In genomic region chr7:80298754-80299153, GRCm38 (mm10) we compare ENCODE assay signal across 30 mouse cellular contexts. TPM values are rescaled to one million over a fixed set of nuclear protein-coding genes. Genes with fewer than 3 reads are reported as not detected.
DNase-seq lines count a peak whose midpoint lies in the region; ATAC-seq and TF ChIP-seq lines count a peak whose summit lies in the region.
"Had no signal": no experiment of that assay in that cellular context is flagged by ENCODE, and none has a peak within 500 bp of the region (broad histone marks: within the 10 kb centered on the region; RNA-seq: fewer than 3 reads in every experiment).

No protein-coding gene starts in this region.

- TF ChIP-seq CTCF in CH12.LX (conservative IDR thresholded peaks at IDR 0.05 in 1 of 2, IDR thresholded peaks at IDR 0.05 in 1 of 2; ENCODE audit: low read depth in 2 of 2, low read length in 2 of 2), result no peak
- no peak for TF ChIP-seq CTCF in gastrocnemius, adult 2 months (IDR thresholded peaks at IDR 0.05)

- in situ Hi-C loops in CH12.LX (cut with MboI; ENCODE audit: low pct_ligation_motif_present, low pct_unique_long_range_greater_than_20kb, low sequenced_read_pairs), result no loop called here

- dilution Hi-C loops in CH12.LX (cut with MboI; ENCODE audit: extremely low pct_ligation_motif_present, extremely low pct_unique_long_range_greater_than_20kb, low sequenced_read_pairs), result no loop called here

- H3K79me2 ChIP-seq in CH12.LX (replicated peaks; ENCODE audit: control insufficient read depth, extremely low read depth, insufficient read depth, poor library complexity, severe bottlenecking), result peaks cover 82% of the 10 kb centered on the region

- peaks cover 5% of the 10 kb centered on the region for H3K4me1 ChIP-seq in midbrain, embryonic 11.5 days (ENCODE audit: control insufficient read depth, insufficient read depth, low read length)
- peaks cover 4% of the 10 kb centered on the region for H3K4me1 ChIP-seq in midbrain, embryonic 14.5 days (ENCODE audit: control insufficient read depth, insufficient read depth, low read length)
- peaks cover 14 to 46% of the 10 kb centered on the region in 2 experiments for H3K4me1 ChIP-seq in CH12.LX (ENCODE audit: control insufficient read depth in 1 of 2, insufficient read depth in 2 of 2)

- no peak overlapping the region for H3K4me3 ChIP-seq in midbrain, embryonic 11.5 days (ENCODE audit: low read depth, low read length)
- no peak overlapping the region for H3K4me3 ChIP-seq in midbrain, embryonic 14.5 days (replicated peaks; ENCODE audit: low read depth, low read length)
- H3K4me3 ChIP-seq in CH12.LX (replicated peaks in 1 of 3; ENCODE audit: low read depth in 2 of 3, low read length in 2 of 3, poor library complexity in 1 of 3), result no peak overlapping the region
- H3K4me3 ChIP-seq in gastrocnemius, adult 2 months, result no peak overlapping the region
- H3K4me3 ChIP-seq: embryonic facial prominence, embryonic 13.5 days; heart, embryonic 10.5 days; heart, embryonic 15.5 days; intestine, embryonic 15.5 days; limb, embryonic 10.5 days; limb, embryonic 15.5 days; midbrain, embryonic 12.5 days had no signal

- intact Hi-C loops in gastrocnemius, adult 2 months (cut with DNase I), result no loop called here

- H3K27me3 ChIP-seq in midbrain, embryonic 11.5 days (ENCODE audit: control insufficient read depth, insufficient read depth, low read length), result no peaks in the 10 kb centered on the region
- no peaks in the 10 kb centered on the region for H3K27me3 ChIP-seq in midbrain, embryonic 14.5 days (ENCODE audit: control insufficient read depth, insufficient read depth, low read length)
- no peaks in the 10 kb centered on the region for H3K27me3 ChIP-seq in CH12.LX (replicated peaks)
- H3K27me3 ChIP-seq: embryonic facial prominence, embryonic 13.5 days; heart, embryonic 15.5 days; intestine, embryonic 15.5 days; limb, embryonic 15.5 days; midbrain, embryonic 12.5 days had no signal

- peaks cover 10% of the 10 kb centered on the region for H3K36me3 ChIP-seq in midbrain, embryonic 11.5 days (ENCODE audit: control insufficient read depth, insufficient read depth, low read length)
- peaks cover 5% of the 10 kb centered on the region; the same call in 1 of the 2 replicates for H3K36me3 ChIP-seq in midbrain, embryonic 14.5 days (ENCODE audit: control insufficient read depth, insufficient read depth, low read length)
- H3K36me3 ChIP-seq in CH12.LX (replicated peaks in 1 of 2; ENCODE audit: control insufficient read depth in 1 of 2, insufficient read depth in 1 of 2, low read length in 1 of 2), result peaks cover 29 to 60% of the 10 kb centered on the region in 2 experiments

- 97% methylated on average over 4 of the region's 4 CpGs for WGBS in midbrain, embryonic 11.5 days
- WGBS in midbrain, embryonic 14.5 days, result 98% methylated on average over 4 of the region's 4 CpGs

- H3K9me3 ChIP-seq in midbrain, embryonic 11.5 days (ENCODE audit: control insufficient read depth, low read length), result no peaks in the 10 kb centered on the region
- H3K9me3 ChIP-seq in midbrain, embryonic 14.5 days (ENCODE audit: control insufficient read depth, low read length), result no peaks in the 10 kb centered on the region
- no peaks in the 10 kb centered on the region for H3K9me3 ChIP-seq in CH12.LX (replicated peaks; ENCODE audit: low read length)
- H3K9me3 ChIP-seq: embryonic facial prominence, embryonic 13.5 days; heart, embryonic 10.5 days; heart, embryonic 15.5 days; intestine, embryonic 15.5 days; limb, embryonic 10.5 days; limb, embryonic 15.5 days; midbrain, embryonic 12.5 days had no signal

- H3K4me2 ChIP-seq in midbrain, embryonic 11.5 days, result no peak overlapping the region
- H3K4me2 ChIP-seq in midbrain, embryonic 14.5 days (ENCODE audit: low read length), result no peak overlapping the region
- H3K4me2 ChIP-seq in CH12.LX (ENCODE audit: insufficient read depth, low read depth, poor library complexity, severe bottlenecking), result peak overlapping the region; percentile 73
- H3K4me2 ChIP-seq: embryonic facial prominence, embryonic 13.5 days; heart, embryonic 15.5 days; intestine, embryonic 15.5 days; limb, embryonic 15.5 days; midbrain, embryonic 12.5 days had no signal

- no peak for ATAC-seq in midbrain, embryonic 11.5 days (ENCODE audit: low FRiP score)
- no peak for ATAC-seq in midbrain, embryonic 14.5 days (ENCODE audit: low FRiP score, low TSS enrichment)
- ATAC-seq in monocyte, adult 5-6 weeks (replicated peaks; ENCODE audit: insufficient number of reproducible peaks, low FRiP score, low TSS enrichment, poor library complexity, severe bottlenecking), result no peak
- ATAC-seq: forebrain, embryonic 16.5 days; hindbrain, embryonic 16.5 days; intestine, embryonic 15.5 days; liver, postnatal 0 days had no signal

- peak; percentile 72 for DNase-seq in midbrain, embryonic 11.5 days (ENCODE audit: low spot score, missing footprints)
- no peak for DNase-seq in midbrain, embryonic 14.5 days
- peak; percentile 23 for DNase-seq in CH12.LX (ENCODE audit: extremely low read depth)
- DNase-seq in fibroblast of lung, adult 2 months (ENCODE audit: low read depth), result peak; percentile 22
- DNase-seq in gastrocnemius, adult 18-20 months (ENCODE audit: low spot score), result no peak
- no peak for DNase-seq in gastrocnemius, adult 2 months
- DNase-seq: adrenal gland, postnatal 14 days; cerebellum, adult 18-20 months; cerebellum, postnatal 10 days; gastrocnemius, postnatal 10 days; kidney, adult 8-10 months; kidney, postnatal 4 days; layer of hippocampus, postnatal 36 days; liver, postnatal 0 days; lung, postnatal 36 days; right cerebral cortex, adult 18-20 months; spleen, adult 18-20 months; thymus, adult 18-20 months; thymus, postnatal 36 days had no signal

- no peak overlapping the region for H3K9ac ChIP-seq in midbrain, embryonic 11.5 days (ENCODE audit: low read length)
- no peak overlapping the region for H3K9ac ChIP-seq in midbrain, embryonic 14.5 days (replicated peaks; ENCODE audit: low read length)
- 0 out of 2 replicates have a peak overlapping the region, but pooled peaks have one; percentile 25 for H3K9ac ChIP-seq in CH12.LX (ENCODE audit: insufficient read depth, low read depth)
- H3K9ac ChIP-seq: embryonic facial prominence, embryonic 13.5 days; heart, embryonic 15.5 days; intestine, embryonic 15.5 days; limb, embryonic 15.5 days; liver, postnatal 0 days; midbrain, embryonic 12.5 days had no signal

- H3K27ac ChIP-seq in midbrain, embryonic 11.5 days (ENCODE audit: low read depth, low read length), result no peak overlapping the region
- H3K27ac ChIP-seq in midbrain, embryonic 14.5 days (replicated peaks; ENCODE audit: low read depth, low read length), result no peak overlapping the region
- no peak overlapping the region for H3K27ac ChIP-seq in CH12.LX (ENCODE audit: insufficient read depth, low read depth)
- H3K27ac ChIP-seq in gastrocnemius, adult 2 months, result no peak overlapping the region
- H3K27ac ChIP-seq: embryonic facial prominence, embryonic 13.5 days; heart, embryonic 10.5 days; heart, embryonic 15.5 days; intestine, embryonic 15.5 days; kidney, postnatal 0 days; limb, embryonic 10.5 days; limb, embryonic 15.5 days; midbrain, embryonic 12.5 days had no signal

- TF ChIP-seq RAD21 in CH12.LX (IDR thresholded peaks at IDR 0.05; ENCODE audit: low read depth, low read length), result no peak

- TF ChIP-seq EP300 in CH12.LX (IDR thresholded peaks at IDR 0.05; ENCODE audit: low read length), result no peak

- TF ChIP-seq POLR2A in CH12.LX (IDR thresholded peaks at IDR 0.05; ENCODE audit: low read depth, low read length), result no peak

RNA-seq across cellular contexts. Expression of gene Prc1, which starts 4.5 kb away (rescaled TPM):
- 231 and 232 TPM in 2 replicates for polyA plus RNA-seq in midbrain, embryonic 11.5 days (2014; fragmentation: Nextera tagmentation; extraction: Ambion mirVana)
- polyA plus RNA-seq in midbrain, embryonic 14.5 days (2014; fragmentation: Nextera tagmentation; extraction: Ambion mirVana), result 25.4 and 47.7 TPM in 2 replicates
- 52.5 and 64.8 TPM in 2 replicates for total RNA-seq in CH12.LX (2012; rRNA removed)
- 83.0 and 84.4 TPM in 2 replicates for total RNA-seq in CH12.LX (2014; rRNA removed)
- 75.6 and 80.4 TPM in 2 replicates for polyA plus RNA-seq in CH12.LX (2012; ENCODE audit: insufficient read length, low read depth)
- total RNA-seq in gastrocnemius, adult 18-20 months (2021), result under 1 TPM in 1 of 2 experiments, not detected in 1; 0.19 TPM
- under 1 TPM; 0.38 to 0.45 TPM for total RNA-seq in gastrocnemius, adult 2 months (2021)
- total RNA-seq in monocyte, adult 5-6 weeks (2017), result 6.3 to 11.8 TPM (median 7.3 TPM) in 3 replicates

RNA-seq across cellular contexts. Expression of gene Rccd1, which starts 25.5 kb away (rescaled TPM):
- polyA plus RNA-seq in midbrain, embryonic 11.5 days (2014; fragmentation: Nextera tagmentation; extraction: Ambion mirVana), result 10.1 and 10.9 TPM in 2 replicates
- polyA plus RNA-seq in midbrain, embryonic 14.5 days (2014; fragmentation: Nextera tagmentation; extraction: Ambion mirVana), result 14.6 and 16.5 TPM in 2 replicates
- total RNA-seq in CH12.LX (2012; rRNA removed) (16.4 and 18.3 TPM in 2 replicates), CH12.LX (2014; rRNA removed) (14.1 and 18.5 TPM in 2 replicates)
- 17.4 and 21.0 TPM in 2 replicates for polyA plus RNA-seq in CH12.LX (2012; ENCODE audit: insufficient read length, low read depth)
- 1 to 10 TPM; 6.7 to 7.8 TPM for total RNA-seq in gastrocnemius, adult 18-20 months (2021)
- 1 to 10 TPM; 7.3 to 8.4 TPM for total RNA-seq in gastrocnemius, adult 2 months (2021)
- 4.0 to 14.3 TPM (median 4.7 TPM) in 3 replicates for total RNA-seq in monocyte, adult 5-6 weeks (2017)

RNA-seq across cellular contexts. Expression of gene Vps33b, which starts 29.3 kb away (rescaled TPM):
- 12.6 and 14.3 TPM in 2 replicates for polyA plus RNA-seq in midbrain, embryonic 11.5 days (2014; fragmentation: Nextera tagmentation; extraction: Ambion mirVana)
- polyA plus RNA-seq in midbrain, embryonic 14.5 days (2014; fragmentation: Nextera tagmentation; extraction: Ambion mirVana), result 18.8 and 21.9 TPM in 2 replicates
- total RNA-seq in CH12.LX (2012; rRNA removed), result 20.6 and 23.2 TPM in 2 replicates
- 15.5 and 15.8 TPM in 2 replicates for total RNA-seq in CH12.LX (2014; rRNA removed)
- 16.6 and 20.4 TPM in 2 replicates for polyA plus RNA-seq in CH12.LX (2012; ENCODE audit: insufficient read length, low read depth)
- total RNA-seq in gastrocnemius, adult 18-20 months (2021), result 1 to 10 TPM; 2.7 to 3.0 TPM
- 1 to 10 TPM; 2.9 to 3.3 TPM for total RNA-seq in gastrocnemius, adult 2 months (2021)
- total RNA-seq in monocyte, adult 5-6 weeks (2017), result 35.8 to 53.3 TPM (median 47.4 TPM) in 3 replicates

RNA-seq across cellular contexts. Expression of gene Ngrn, which starts 37.7 kb away (rescaled TPM):
- polyA plus RNA-seq in midbrain, embryonic 11.5 days (2014; fragmentation: Nextera tagmentation; extraction: Ambion mirVana), result 53.1 and 53.2 TPM in 2 replicates
- polyA plus RNA-seq in midbrain, embryonic 14.5 days (2014; fragmentation: Nextera tagmentation; extraction: Ambion mirVana), result 67.3 and 70.8 TPM in 2 replicates
- total RNA-seq in CH12.LX (2012; rRNA removed) (32.1 and 33.3 TPM in 2 replicates), CH12.LX (2014; rRNA removed) (43.2 and 45.6 TPM in 2 replicates)
- polyA plus RNA-seq in CH12.LX (2012; ENCODE audit: insufficient read length, low read depth), result 28.3 and 30.9 TPM in 2 replicates
- total RNA-seq in gastrocnemius, adult 18-20 months (2021), result 10 to 100 TPM; 20.7 to 22.5 TPM
- total RNA-seq in gastrocnemius, adult 2 months (2021), result 10 to 100 TPM; 19.8 to 25.0 TPM
- total RNA-seq in monocyte, adult 5-6 weeks (2017), result 22.5 to 35.4 TPM (median 27.3 TPM) in 3 replicates

RNA-seq across cellular contexts. Expression of gene Unc45a, which starts 42.1 kb away (rescaled TPM):
- polyA plus RNA-seq in midbrain, embryonic 11.5 days (2014; fragmentation: Nextera tagmentation; extraction: Ambion mirVana), result 28.8 and 30.4 TPM in 2 replicates
- polyA plus RNA-seq in midbrain, embryonic 14.5 days (2014; fragmentation: Nextera tagmentation; extraction: Ambion mirVana), result 42.7 and 43.7 TPM in 2 replicates
- 21.8 and 22.6 TPM in 2 replicates for total RNA-seq in CH12.LX (2012; rRNA removed)
- 7.9 and 13.8 TPM in 2 replicates for total RNA-seq in CH12.LX (2014; rRNA removed)
- 16.8 and 22.2 TPM in 2 replicates for polyA plus RNA-seq in CH12.LX (2012; ENCODE audit: insufficient read length, low read depth)
- total RNA-seq in gastrocnemius, adult 18-20 months (2021), result 10 to 100 TPM in 1 of 2 experiments, 1 to 10 TPM in 1; 9.9 to 10.1 TPM
- 10 to 100 TPM; 12.3 to 12.7 TPM for total RNA-seq in gastrocnemius, adult 2 months (2021)
- 28.3 to 50.6 TPM (median 33.6 TPM) in 3 replicates for total RNA-seq in monocyte, adult 5-6 weeks (2017)

Comparison
In these comparisons a context has a peak if more than half of its experiments do, and no peak if none do; other contexts are left out.
1. DNase-seq: peak in midbrain, embryonic 11.5 days (single experiment), CH12.LX (single experiment) and fibroblast of lung, adult 2 months (single experiment); none in midbrain, embryonic 14.5 days (single experiment), gastrocnemius, adult 18-20 months (single experiment) and gastrocnemius, adult 2 months (single experiment).